Mouse (Mus musculus): ENCODE results near the gene Tmem189.
A peak's percentile ranks its signal among the peaks of the same experiment; 100 is the strongest.
"Not testable (repeated sequence)": the region's sequence is repeated elsewhere in the genome, so short reads cannot be mapped to it uniquely, and the experiment has no call there.

The Tmem189 gene

GRCm38 (mm10) chr2:167649290-167650032, 40.2 kb downstream of the Tmem189 start:
- no peak for DNase-seq

GRCm38 (mm10) chr2:167646411-167646810, 43.2 kb downstream of the Tmem189 start:
- no peak for DNase-seq

GRCm38 (mm10) chr2:167643356-167644052, 46.1 kb downstream of the Tmem189 start:
- DNase-seq = not testable (repeated sequence)

GRCm38 (mm10) chr2:167642164-167642563, 47.5 kb downstream of the Tmem189 start:
- no peak for DNase-seq

GRCm38 (mm10) chr2:167641337-167641736, 48.3 kb downstream of the Tmem189 start:
- peak in 1 of 2 experiments; percentile 55 for DNase-seq

GRCm38 (mm10) chr2:167640279-167640678, 49.3 kb downstream of the Tmem189 start:
- DNase-seq = peak in 1 of 2 experiments; percentile 51

GRCm38 (mm10) chr2:167634865-167635512, 54.6 kb downstream of the Tmem189 start:
- DNase-seq = no peak

GRCm38 (mm10) chr2:167634338-167634770, 55.3 kb downstream of the Tmem189 start:
- peak; percentile 92 to 96 for DNase-seq

- no peak for DNase-seq
Observed at GRCm38 (mm10) chr2:167633537-167633872, 56.1 kb downstream of the Tmem189 start.

GRCm38 (mm10) chr2:167632731-167633536, 56.7 kb downstream of the Tmem189 start:
- DNase-seq = no peak

GRCm38 (mm10) chr2:167631591-167632448, 57.8 kb downstream of the Tmem189 start, which contains the start of gene Ube2v1:
TSS of gene Ube2v1 (minus strand) at chr2:167632095.
- peak; percentile 98 to 99 for DNase-seq

GRCm38 (mm10) chr2:167631181-167631590, 58.4 kb downstream of the Tmem189 start:
- DNase-seq = no peak

- DNase-seq = no peak
Observed at GRCm38 (mm10) chr2:167630421-167630820, 59.2 kb downstream of the Tmem189 start.

GRCm38 (mm10) chr2:167629665-167630209, 59.9 kb downstream of the Tmem189 start:
- DNase-seq = no peak

GRCm38 (mm10) chr2:167628872-167629271, 60.8 kb downstream of the Tmem189 start:
- peak in 1 of 2 experiments; percentile 42 for DNase-seq

- DNase-seq = no peak
Observed at GRCm38 (mm10) chr2:167627019-167627418, 62.6 kb downstream of the Tmem189 start.

- no peak for DNase-seq
Observed at GRCm38 (mm10) chr2:167625670-167626069, 64.0 kb downstream of the Tmem189 start.

GRCm38 (mm10) chr2:167624368-167625075, 65.1 kb downstream of the Tmem189 start:
- DNase-seq = no peak

GRCm38 (mm10) chr2:167622965-167623364, 66.7 kb downstream of the Tmem189 start:
- no peak for DNase-seq

- DNase-seq = peak; percentile 48 to 49
Observed at GRCm38 (mm10) chr2:167622352-167622751, 67.3 kb downstream of the Tmem189 start.

Measured in cerebellum, postnatal 25 days (tissue).